In the genomic region with DNA sequence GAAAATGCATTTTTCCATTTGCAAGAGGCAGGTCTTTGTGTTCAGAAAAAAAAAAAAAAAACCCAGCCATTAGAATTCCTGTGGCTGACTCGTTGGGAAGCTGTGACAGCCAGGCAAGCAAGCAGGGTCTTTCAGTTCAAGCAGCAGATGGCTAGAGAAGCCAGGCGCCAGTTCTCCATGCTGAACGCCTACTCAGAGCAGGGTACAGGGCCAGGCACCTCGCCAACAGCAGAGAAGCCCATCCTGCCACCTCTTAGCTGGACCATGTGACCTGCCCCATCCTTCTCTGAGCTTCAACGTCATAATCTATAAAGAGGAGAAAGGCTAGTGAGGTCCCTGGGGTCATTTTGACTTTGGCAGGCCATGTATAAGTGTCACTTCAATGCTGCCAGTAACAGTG, we compare ENCODE assay signal across 8 mouse cellular contexts.
DNase-seq lines count a peak whose midpoint lies in the region; ATAC-seq and TF ChIP-seq lines count a peak whose summit lies in the region.

No protein-coding gene starts in this region.

- H3K4me1 ChIP-seq in heart, embryonic 15.5 days (replicated peaks), result peaks cover 46% of the 10 kb centered on the region
- peaks cover 17% of the 10 kb centered on the region for H3K4me1 ChIP-seq in forebrain, postnatal 0 days (ENCODE audit: insufficient read depth)

- no peaks in the 10 kb centered on the region for H3K36me3 ChIP-seq in heart, embryonic 15.5 days
- peaks cover 7% of the 10 kb centered on the region for H3K36me3 ChIP-seq in forebrain, postnatal 0 days (ENCODE audit: insufficient read depth)

- no peaks in the 10 kb centered on the region for H3K9me3 ChIP-seq in heart, embryonic 15.5 days (replicated peaks)
- H3K9me3 ChIP-seq in forebrain, postnatal 0 days (ENCODE audit: low read length), result no peaks in the 10 kb centered on the region

- peak overlapping the region; percentile 50 for H3K27ac ChIP-seq in heart, embryonic 15.5 days
- peak overlapping the region; percentile 79 for H3K27ac ChIP-seq in forebrain, postnatal 0 days (ENCODE audit: low read depth, low read length)

- no peak for DNase-seq in heart, adult 8-10 months (ENCODE audit: low spot score)
- DNase-seq in NIH3T3 (ENCODE audit: low read depth), result peak; percentile 79
- peak; percentile 77 for DNase-seq in forebrain, postnatal 0 days
- DNase-seq in lung, postnatal 10 days, result peak; percentile 67
- no peak for DNase-seq in embryo, embryonic 10.5 days (ENCODE audit: low spot score)
- no peak for DNase-seq in thymus, postnatal 4 days

- no peak overlapping the region for H3K9ac ChIP-seq in heart, embryonic 15.5 days
- H3K9ac ChIP-seq in forebrain, postnatal 0 days, result no peak overlapping the region

- ATAC-seq in heart, embryonic 15.5 days (replicated peaks; ENCODE audit: insufficient number of reproducible peaks, insufficient read depth, low FRiP score, low read depth), result 0 out of 2 replicates have a peak, but pooled peaks have one; percentile 44
- ATAC-seq in forebrain, postnatal 0 days, result peak; percentile 89
- no peak for ATAC-seq in inflammation-experienced regulatory T-cells, adult 6 months

- no peak overlapping the region for H3K4me2 ChIP-seq in heart, embryonic 15.5 days
- no peak overlapping the region for H3K4me2 ChIP-seq in forebrain, postnatal 0 days (ENCODE audit: low read depth)

- no peaks in the 10 kb centered on the region for H3K27me3 ChIP-seq in heart, embryonic 15.5 days
- no peaks in the 10 kb centered on the region for H3K27me3 ChIP-seq in forebrain, postnatal 0 days (ENCODE audit: insufficient read depth, low read length)

- no peak overlapping the region for H3K4me3 ChIP-seq in heart, embryonic 15.5 days
- no peak overlapping the region for H3K4me3 ChIP-seq in forebrain, postnatal 0 days (ENCODE audit: low read depth, low read length)

- 23% methylated on average over 5 of the region's 5 CpGs for WGBS in heart, embryonic 15.5 days
- WGBS in forebrain, postnatal 0 days, result 6% methylated on average over 5 of the region's 5 CpGs

- TF ChIP-seq CTCF in forebrain, postnatal 0 days (IDR thresholded peaks at IDR 0.05; ENCODE audit: low read depth), result no peak

Comparison
In these comparisons a context has a peak if more than half of its experiments do, and no peak if none do; other contexts are left out.
1. DNase-seq: peak in NIH3T3 (single experiment), forebrain, postnatal 0 days (single experiment) and lung, postnatal 10 days (single experiment); none in heart, adult 8-10 months (single experiment), embryo, embryonic 10.5 days (single experiment) and thymus, postnatal 4 days (single experiment).